Mouse (Mus musculus): ENCODE measurements around the gene Tecta.

- TF ChIP-seq GATA1 (IDR thresholded peaks at IDR 0.05; ENCODE audit: low read length), result no peak
- TF ChIP-seq TAL1 (IDR thresholded peaks at IDR 0.05; ENCODE audit: low read length), result no peak
Observed at GRCm38 (mm10) chr9:42332692-42333091, 67.0 kb downstream of the Tecta start.

All from erythroblast, embryonic 14.5 days (primary cell).